Mouse (Mus musculus) embryonic fibroblast, embryonic 13.5 days (primary cell): ENCODE measurements around the gene B230118H07Rik. TPM values are rescaled to one million over a fixed set of nuclear protein-coding genes. Genes with fewer than 3 reads are reported as not detected.

Source experiments
- H3K27ac ChIP-seq: 2 replicates; pipeline ENCODE4 v1.5.1; 2012; ENCODE audit warnings: low read length, control low read depth, inconsistent platforms; ENCODE audit not compliant: insufficient read depth
- H3K4me1 ChIP-seq: 2 replicates; pipeline ENCODE4 v1.6.1; 2011; ENCODE audit warnings: low read length; ENCODE audit not compliant: control insufficient read depth, insufficient read depth
- H3K4me3 ChIP-seq: 2 replicates; pipeline ENCODE4 v1.5.1; 2011; ENCODE audit warnings: mild to moderate bottlenecking, control low read depth, low read length; ENCODE audit not compliant: insufficient read depth
- CTCF ChIP-seq: IDR thresholded peaks from 2 replicates; pipeline ENCODE4 v1.5.1; 2011; ENCODE audit warnings: mild to moderate bottlenecking, control low read depth, low read length, moderate library complexity, borderline replicate concordance; ENCODE audit not compliant: insufficient read depth
- POLR2A ChIP-seq: IDR thresholded peaks from 2 replicates; pipeline ENCODE4 v1.6.1; 2011; ENCODE audit warnings: low read depth, mild to moderate bottlenecking, control low read depth, low read length, moderate library complexity
- polyA plus RNA-seq: library from polyadenylated mRNA; stranded (reverse); fragments of >200 nt; gene quantifications from 2 replicates; pipeline ENCODE4 v1.2.4, GENCODE M21; 2011; ENCODE audit warnings: low read depth; ENCODE audit not compliant: missing spikeins, insufficient read length

Gene B230118H07Rik
- polyA plus RNA-seq, 1 experiment, result 24.1 TPM

DNA sequence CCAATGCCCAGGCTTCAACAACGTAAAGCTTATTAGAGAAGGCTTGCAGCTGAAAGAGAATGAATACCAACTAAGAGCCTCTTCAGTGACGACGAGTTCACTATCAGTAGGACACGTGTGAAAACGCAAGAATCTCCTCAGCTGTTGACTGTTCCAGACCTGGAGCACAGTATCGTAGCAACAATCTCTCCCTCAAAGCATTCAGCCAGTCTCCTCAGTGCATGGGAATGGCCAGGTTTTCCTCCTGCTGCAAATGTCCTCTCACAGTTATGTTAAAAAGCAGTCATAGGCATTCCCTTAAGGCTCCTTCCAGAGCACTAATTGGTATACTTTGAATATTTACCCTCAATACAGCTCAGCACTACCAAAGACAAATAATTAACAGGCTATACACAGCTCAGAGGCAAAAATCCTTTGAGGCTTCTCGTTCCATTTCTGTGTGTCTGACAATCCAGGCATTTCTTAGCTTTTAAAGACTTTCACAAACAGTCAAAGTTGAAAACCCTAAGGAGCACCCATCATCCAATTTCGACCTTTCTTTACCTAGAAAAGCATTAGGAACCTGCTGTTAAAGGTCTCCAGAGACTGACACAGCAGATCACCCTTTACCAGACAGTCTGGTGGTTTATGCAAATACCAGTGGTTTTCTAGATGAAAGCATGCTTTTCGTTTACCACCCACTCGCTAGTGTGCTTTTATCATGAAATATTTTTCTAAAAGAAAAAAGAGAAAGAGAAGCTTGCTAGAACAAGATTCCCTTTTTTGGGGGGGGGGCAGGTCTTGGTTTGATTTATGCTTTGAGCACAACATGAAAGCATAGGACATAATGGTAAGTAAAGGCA lies 33.6 kb downstream of the B230118H07Rik start:
- Histone ChIP-seq H3K27ac (no peak overlapping the region), H3K4me3 (no peak overlapping the region), H3K4me1 (no peaks in the 10 kb centered on the region)
- TF ChIP-seq CTCF, result no peak
- no peak for TF ChIP-seq POLR2A

DNA sequence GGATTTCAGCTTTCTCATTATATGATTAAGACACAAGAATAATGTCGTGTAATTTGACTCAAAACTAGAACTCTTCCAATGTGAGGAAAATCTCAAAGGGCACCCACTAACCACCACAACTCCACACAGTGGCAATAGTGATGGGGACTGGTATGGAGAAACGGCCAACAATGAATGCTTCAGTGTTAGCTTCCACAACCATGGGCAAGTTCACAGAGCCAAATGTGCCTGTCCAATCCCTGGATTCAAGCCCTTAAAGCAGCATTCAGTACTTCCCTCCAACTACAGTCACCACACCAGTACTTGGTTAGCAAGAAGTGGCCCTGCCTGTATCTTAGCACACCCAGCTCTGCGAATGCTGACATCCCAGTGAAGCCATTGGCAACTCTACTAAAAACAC lies 38.5 kb downstream of the B230118H07Rik start:
- no peak overlapping the region for H3K4me3 ChIP-seq
- TF ChIP-seq CTCF, result no peak
- no peak for TF ChIP-seq POLR2A
- no peak overlapping the region for H3K27ac ChIP-seq
- H3K4me1 ChIP-seq, result no peaks in the 10 kb centered on the region

DNA sequence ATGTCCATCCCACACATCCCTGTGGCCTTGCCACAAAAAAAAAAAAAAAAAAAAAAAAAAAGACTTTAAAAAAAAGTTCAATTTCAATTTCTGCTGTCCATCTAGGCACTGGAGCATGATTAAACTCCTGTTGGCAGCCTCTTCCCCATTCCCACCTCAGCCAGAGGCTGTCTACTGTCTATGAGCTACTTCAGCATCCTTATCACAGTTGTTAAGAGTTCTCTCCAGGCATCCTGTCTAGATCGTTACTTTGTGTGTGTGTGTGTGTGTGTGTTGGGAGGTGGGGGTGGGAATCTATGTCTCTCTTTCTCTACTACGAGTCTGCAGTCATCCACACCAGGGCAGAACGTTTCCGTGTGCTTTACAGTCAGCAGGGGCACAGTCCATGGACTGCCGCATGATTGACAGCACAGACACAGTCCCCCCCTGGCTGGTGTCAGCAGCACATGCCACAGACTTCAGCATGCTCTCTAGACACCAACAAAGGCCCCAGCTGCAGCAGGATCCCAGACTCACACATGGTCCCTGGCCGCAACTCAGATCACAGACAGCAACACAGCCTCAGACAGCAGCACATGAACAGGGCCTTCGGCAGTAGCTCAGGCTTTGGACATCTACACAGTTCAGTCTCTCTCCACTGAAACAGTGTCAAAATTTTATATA lies 41.0 kb downstream of the B230118H07Rik start:
- H3K4me3 ChIP-seq, result no peak overlapping the region
- no peaks in the 10 kb centered on the region for H3K4me1 ChIP-seq
- TF ChIP-seq CTCF, result no peak
- no peak for TF ChIP-seq POLR2A
- H3K27ac ChIP-seq, result no peak overlapping the region

DNA sequence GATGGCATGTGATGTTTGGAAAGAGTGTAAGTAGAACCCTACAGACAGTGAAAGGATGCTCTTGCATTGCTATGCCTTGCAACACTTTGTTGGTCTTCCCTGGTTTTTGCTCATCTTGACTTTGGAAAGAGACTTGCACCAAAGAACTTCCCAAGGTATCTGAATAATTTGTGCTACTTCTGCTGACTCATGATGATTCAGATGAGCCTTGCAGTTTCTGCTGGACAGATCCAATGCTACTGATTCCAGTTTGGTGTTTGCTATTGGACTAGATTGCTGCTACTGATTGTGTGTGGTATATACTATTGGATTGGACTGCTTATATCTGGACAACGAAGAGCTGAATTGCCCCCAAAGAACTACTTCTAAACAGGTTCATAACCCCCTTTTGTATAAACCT lies 46.2 kb downstream of the B230118H07Rik start:
- no peak for TF ChIP-seq CTCF
- no peak for TF ChIP-seq POLR2A
- H3K27ac ChIP-seq, result no peak overlapping the region

DNA sequence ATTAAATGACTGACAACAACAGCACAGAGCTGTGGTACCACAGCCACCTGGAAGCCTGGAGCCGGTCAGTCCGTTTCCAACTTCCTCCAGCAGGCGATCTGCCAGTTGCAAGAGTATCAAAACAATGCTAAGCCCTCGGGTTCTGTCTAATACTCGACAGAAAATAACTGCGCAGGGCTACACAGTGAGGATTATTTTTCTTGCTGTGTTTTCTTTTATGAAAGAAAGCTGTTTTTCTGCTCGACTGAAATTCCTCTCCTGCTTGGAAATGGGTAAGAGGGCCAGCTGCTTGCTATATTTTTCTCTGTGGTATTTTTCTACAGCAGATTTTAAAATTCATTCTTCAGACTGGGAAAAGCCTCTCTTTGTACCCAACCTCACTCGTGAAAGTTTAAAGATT lies 48.6 kb downstream of the B230118H07Rik start:
- TF ChIP-seq CTCF (no peak), POLR2A (no peak)
- no peaks in the 10 kb centered on the region for H3K4me1 ChIP-seq
- no peak overlapping the region for H3K4me3 ChIP-seq
- H3K27ac ChIP-seq, result no peak overlapping the region

More for the DNA sequence above, 46.2 kb downstream of the B230118H07Rik start:
- Histone ChIP-seq H3K4me1 (no peaks in the 10 kb centered on the region), H3K4me3 (no peak overlapping the region)

DNA sequence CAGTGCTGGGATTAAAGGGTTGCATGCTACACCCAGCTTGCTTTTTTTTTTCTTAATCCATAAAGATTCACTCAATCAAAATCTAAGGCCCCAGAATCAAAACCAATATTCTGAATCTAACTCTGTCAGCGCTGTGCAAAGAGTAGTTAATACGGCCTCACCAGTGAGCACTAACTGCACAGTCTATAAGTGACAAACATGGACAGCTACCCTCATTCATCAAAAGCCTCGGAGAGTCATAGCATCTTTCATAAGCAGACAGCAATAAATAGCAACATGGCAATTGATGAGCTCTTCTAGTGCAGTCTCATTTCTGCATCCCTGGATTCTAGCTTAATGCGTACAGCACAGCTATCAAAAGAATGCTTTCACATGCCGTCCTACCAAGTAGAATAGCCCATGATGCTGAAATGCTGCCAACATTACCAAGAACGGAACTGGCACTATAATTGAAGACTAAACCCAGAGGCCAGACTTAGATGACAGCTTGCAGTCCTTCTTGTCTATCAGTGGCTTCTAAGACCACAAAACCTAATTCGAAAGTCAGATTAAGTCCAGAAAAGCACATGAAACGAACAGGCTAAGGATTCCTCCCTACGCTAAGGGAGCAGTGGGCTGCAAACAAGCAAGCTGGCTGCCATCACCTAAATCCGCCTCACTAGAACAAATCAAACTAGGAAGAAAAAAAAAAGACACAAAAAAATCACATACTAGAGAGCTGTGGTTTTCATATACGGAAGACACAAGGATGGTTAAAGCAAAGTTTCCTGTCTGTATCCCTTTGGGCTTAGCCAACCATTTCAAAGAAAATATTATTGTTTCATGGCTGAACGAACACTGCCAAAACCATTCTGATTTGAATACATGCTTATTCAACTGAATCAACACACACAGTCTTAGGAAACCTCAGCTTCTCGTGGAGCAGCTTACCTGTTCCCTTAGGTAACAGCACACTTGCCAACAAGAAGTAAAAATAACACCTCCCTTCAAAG lies 50.8 kb downstream of the B230118H07Rik start:
- no peak overlapping the region for H3K4me3 ChIP-seq

DNA sequence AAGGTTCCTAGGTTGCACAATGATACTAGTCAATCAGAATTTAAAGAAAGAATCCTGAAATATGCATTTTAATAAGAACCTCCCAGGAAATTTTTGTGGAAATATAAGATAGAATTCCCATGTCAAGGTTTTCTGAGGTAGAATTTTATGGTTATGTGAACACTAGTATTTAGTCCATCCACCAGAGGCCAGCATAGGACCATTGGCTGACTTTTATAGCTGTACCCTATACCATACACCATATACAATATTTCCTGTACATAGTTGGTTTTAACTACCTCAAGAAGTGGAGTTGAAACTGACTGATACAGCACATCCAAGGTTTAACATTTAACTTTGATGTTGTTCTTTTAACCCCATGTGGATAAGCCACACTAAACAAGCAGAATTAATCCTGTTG lies 52.1 kb downstream of the B230118H07Rik start:
- TF ChIP-seq POLR2A (no peak), CTCF (no peak)
- Histone ChIP-seq H3K4me3 (no peak overlapping the region), H3K4me1 (no peaks in the 10 kb centered on the region)

More for the DNA sequence above, 50.8 kb downstream of the B230118H07Rik start:
- Histone ChIP-seq H3K4me1 (no peaks in the 10 kb centered on the region), H3K27ac (no peak overlapping the region)
- no peak for TF ChIP-seq POLR2A
- no peak for TF ChIP-seq CTCF

DNA sequence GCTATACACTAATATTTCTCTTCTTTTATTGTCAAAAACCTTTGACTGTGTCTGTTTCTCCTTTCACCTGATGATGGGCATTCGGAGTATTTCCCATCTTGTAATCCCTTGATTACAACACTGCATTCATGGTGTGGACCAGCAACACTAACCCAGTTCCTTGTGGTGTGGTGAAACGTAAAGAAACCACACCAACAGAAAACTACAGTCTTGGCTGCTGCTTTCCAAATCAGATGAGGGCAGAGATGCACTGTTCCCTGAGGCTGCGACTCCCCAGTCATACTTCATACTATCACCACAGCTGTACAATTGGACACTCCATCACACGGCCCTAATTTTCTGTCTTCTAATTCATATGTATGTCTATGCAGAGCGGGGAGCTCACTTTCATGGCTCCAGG lies 54.7 kb downstream of the B230118H07Rik start:
- Histone ChIP-seq H3K4me3 (no peak overlapping the region), H3K4me1 (no peaks in the 10 kb centered on the region), H3K27ac (no peak overlapping the region)
- TF ChIP-seq POLR2A, result no peak
- TF ChIP-seq CTCF, result no peak

More for the DNA sequence above, 52.1 kb downstream of the B230118H07Rik start:
- no peak overlapping the region for H3K27ac ChIP-seq

DNA sequence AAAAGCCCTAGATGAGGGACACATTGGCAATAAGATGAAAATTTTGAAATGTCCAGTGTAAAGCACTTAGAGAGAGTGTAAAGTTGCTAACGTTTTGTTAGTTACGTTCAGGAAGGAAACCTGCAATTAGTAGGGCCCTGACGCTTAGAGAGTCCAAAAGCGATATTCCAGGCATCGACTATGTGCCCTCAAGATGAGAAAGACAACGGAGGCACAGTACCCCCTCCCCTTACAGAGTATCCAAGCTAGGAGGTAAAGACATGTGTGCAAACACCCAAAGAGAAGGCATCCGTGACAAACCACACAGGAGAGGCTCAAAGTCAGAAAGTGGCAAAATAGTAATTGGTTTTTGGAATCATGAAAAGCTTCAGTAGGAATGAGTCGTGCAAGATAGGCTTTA lies 56.4 kb downstream of the B230118H07Rik start:
- no peak overlapping the region for H3K27ac ChIP-seq
- no peak overlapping the region for H3K4me3 ChIP-seq
- TF ChIP-seq POLR2A (no peak), CTCF (no peak)
- H3K4me1 ChIP-seq, result no peaks in the 10 kb centered on the region
